Mouse (Mus musculus): Measurements from ENCODE around the gene Olfr55.
"Not testable (repeated sequence)": the region's sequence is repeated elsewhere in the genome, so short reads cannot be mapped to it uniquely, and the experiment has no call there.

The Olfr55 gene

DNA sequence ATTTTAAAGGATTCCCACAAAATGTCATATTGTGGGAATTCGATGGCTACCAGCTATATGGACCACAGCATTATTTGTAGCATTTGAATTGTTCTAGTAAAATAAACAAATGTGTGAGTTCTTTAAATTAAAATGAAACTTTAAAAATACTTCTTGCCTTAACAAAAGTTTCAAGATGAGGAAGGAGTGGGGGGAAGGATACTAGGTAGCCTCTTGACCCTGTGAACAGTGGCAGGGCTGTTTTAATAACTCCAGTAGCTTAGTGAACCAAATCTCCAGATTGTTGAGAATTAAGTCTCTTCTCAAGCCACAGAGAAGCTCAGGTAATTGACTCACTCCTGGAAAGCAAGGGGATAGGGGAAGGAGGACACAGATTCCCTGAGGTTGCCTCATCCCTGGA lies at the start of gene Olfr55:
Gene Olfr55 (plus strand): TSS at position 301 of the 400 bp plus-strand sequence.
- not testable (repeated sequence) for DNase-seq (ENCODE audit: low read depth)

DNA sequence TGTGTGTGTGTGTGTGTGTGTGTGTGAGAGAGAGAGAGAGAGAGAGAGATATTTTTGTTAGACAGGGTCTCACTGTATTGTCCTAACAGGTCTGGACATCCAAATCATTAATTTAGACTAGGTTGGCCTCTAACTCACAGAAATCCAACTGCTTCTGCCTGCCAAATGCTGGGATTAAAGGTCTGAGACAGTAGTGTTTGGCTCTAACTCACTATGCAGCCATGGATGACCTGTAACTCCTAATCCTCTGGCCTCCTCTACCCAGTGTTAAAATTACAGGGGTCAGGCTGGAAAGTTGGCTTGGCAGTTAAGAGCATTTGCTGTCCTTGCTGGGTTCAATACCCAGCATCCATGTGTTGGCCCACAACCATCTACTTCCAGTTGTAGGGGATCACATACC lies 43.7 kb upstream of the Olfr55 start:
- no peak for DNase-seq (ENCODE audit: low read depth)

DNA sequence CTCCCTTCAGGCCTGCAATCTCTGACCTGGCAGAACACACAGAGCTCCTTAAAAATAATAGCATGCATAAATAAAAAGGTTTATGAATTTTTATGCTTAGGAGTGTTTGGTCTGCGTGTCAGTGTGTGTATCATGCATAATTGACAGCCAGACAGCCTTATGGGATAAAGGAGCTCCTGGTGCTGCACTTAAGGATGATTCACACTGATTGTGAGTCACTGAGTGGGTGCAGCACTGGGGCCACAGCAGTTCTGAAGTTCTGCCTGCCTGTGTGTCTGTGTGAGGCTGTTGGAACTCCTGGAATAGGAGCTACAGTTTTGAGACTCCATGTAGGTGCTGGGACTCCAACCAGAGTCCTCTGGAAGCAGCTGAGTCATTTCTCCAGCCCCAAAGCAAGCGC lies 42.0 kb upstream of the Olfr55 start:
- no peak for DNase-seq (ENCODE audit: low read depth)

DNA sequence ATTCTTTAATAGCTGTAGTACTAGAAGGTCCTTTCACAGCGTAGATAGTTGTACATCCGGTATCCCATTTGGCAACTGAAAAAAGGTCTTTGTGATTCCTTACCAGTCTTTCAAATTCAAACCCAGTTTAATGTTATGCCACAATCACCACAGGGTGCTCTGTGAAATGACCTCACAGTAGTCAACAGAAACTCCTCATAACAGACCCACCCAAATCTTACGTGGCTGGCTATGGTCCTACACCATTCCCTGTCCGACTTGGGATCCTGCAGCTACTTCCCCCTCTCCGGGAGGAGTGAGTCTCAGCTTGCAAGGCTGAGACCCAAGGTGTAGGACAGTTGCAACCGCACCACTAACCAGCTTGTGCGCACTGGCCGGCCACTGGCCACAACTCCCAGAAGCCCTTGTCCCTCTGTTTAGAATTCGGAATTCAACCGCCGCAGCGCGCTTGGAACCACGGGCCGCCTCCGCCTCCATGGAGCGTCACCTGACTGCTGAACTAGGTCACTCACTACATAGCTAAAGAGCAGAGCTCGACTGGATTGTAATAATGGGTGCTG lies 28.9 kb upstream of the Olfr55 start, which contains the start of gene Morc2b:
Gene Morc2b (minus strand): TSS at position 423 of the 560 bp plus-strand sequence.
- no peak for DNase-seq (ENCODE audit: low read depth)

DNA sequence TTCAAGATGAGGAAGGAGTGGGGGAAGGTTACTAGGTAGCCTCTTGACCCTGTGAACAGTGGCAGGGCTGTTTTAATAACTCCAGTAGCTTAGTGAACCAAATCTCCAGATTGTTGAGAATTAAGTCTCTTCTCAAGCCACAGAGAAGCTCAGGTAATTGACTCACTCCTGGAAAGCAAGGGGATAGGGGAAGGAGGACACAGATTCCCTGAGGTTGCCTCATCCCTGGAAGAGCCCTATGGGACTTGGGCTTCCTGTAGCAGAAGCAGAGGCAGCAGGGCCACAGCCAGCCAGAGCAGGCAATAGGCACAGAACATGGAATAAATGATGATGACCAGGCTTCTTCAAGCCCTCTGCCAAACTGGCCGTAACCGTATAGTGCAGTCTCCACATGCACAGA lies 22.8 kb downstream of the Olfr55 start, which contains the start of gene Olfr239:
Gene Olfr239 (plus strand): TSS at position 301 of the 400 bp plus-strand sequence.
- DNase-seq (ENCODE audit: low read depth): not testable (repeated sequence)

DNA sequence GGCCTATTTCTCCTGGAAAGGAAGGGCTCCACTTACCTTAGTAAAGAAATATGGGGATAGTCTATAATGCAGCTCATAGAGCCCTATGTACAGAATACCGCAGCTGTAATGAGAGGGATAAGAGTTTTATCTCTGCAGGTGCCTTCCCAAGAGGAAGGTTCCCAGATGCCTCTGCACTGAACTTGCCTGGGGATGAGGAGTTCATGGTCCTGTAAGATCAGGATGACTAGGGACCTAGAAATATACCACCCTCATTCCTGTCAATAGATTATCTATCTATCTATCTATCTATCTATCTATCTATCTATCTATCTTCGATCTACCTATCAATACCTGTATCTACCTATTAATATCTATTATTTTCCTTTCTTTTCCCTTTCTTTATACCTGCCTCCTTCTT lies 53.3 kb downstream of the Olfr55 start, which contains the start of gene Olfr1564:
Gene Olfr1564 (minus strand): TSS at position 101 of the 400 bp plus-strand sequence.
- no peak for DNase-seq (ENCODE audit: low read depth)

Measured in c-Kit-positive CD71-positive TER-119-negative erythroid progenitor cells, embryonic 14.5 days (primary cell).